Mouse (Mus musculus): Measurements from ENCODE around the gene Gm49321.

Gene Gm49321

GRCm38 (mm10) chr12:73949318-73950058, 12.0 kb downstream of the Gm49321 start:
- peak; percentile 60 for DNase-seq (ENCODE audit: low spot score in 2 of 2)

GRCm38 (mm10) chr12:73952879-73953278, 15.4 kb downstream of the Gm49321 start:
- no peak for DNase-seq (ENCODE audit: low spot score in 2 of 2)

GRCm38 (mm10) chr12:73953420-73954186, 16.1 kb downstream of the Gm49321 start:
- no peak for DNase-seq (ENCODE audit: low spot score in 2 of 2)

GRCm38 (mm10) chr12:73954785-73955184, 17.3 kb downstream of the Gm49321 start:
- no peak for DNase-seq (ENCODE audit: low spot score in 2 of 2)

- DNase-seq (ENCODE audit: low spot score in 2 of 2): peak in 1 of 2 experiments; percentile 61
Measured at GRCm38 (mm10) chr12:73957676-73958075, 20.2 kb downstream of the Gm49321 start.

GRCm38 (mm10) chr12:73958830-73959229, 21.4 kb downstream of the Gm49321 start:
- no peak for DNase-seq (ENCODE audit: low spot score in 2 of 2)

GRCm38 (mm10) chr12:73964291-73965281, 27.1 kb downstream of the Gm49321 start, which contains the start of gene Snapc1:
Gene Snapc1 (plus strand): TSS chr12:73964481.
- peak; percentile 96 to 99 for DNase-seq (ENCODE audit: low spot score in 2 of 2)

- no peak for DNase-seq (ENCODE audit: low spot score in 2 of 2)
Measured at GRCm38 (mm10) chr12:73969142-73969541, 31.7 kb downstream of the Gm49321 start.

- DNase-seq (ENCODE audit: low spot score in 2 of 2): no peak
Measured at GRCm38 (mm10) chr12:73974584-73974983, 37.1 kb downstream of the Gm49321 start.

GRCm38 (mm10) chr12:73978144-73978543, 40.7 kb downstream of the Gm49321 start:
- DNase-seq (ENCODE audit: low spot score in 2 of 2): no peak

GRCm38 (mm10) chr12:73979667-73980066, 42.2 kb downstream of the Gm49321 start:
- no peak for DNase-seq (ENCODE audit: low spot score in 2 of 2)

- DNase-seq (ENCODE audit: low spot score in 2 of 2): peak; percentile 75 to 76
Measured at GRCm38 (mm10) chr12:73982533-73982932, 45.1 kb downstream of the Gm49321 start.

- DNase-seq (ENCODE audit: low spot score in 2 of 2): no peak
Measured at GRCm38 (mm10) chr12:73986299-73986698, 48.8 kb downstream of the Gm49321 start.

- DNase-seq (ENCODE audit: low spot score in 2 of 2): no peak
Measured at GRCm38 (mm10) chr12:73988393-73989008, 51.0 kb downstream of the Gm49321 start.

- DNase-seq (ENCODE audit: low spot score in 2 of 2): no peak
Measured at GRCm38 (mm10) chr12:73989594-73989993, 52.1 kb downstream of the Gm49321 start.

GRCm38 (mm10) chr12:73996906-73997296, 59.4 kb downstream of the Gm49321 start:
- DNase-seq (ENCODE audit: low spot score in 2 of 2): no peak

- DNase-seq (ENCODE audit: low spot score in 2 of 2): peak; percentile 53 to 66
Measured at GRCm38 (mm10) chr12:73997297-73998127, 60.1 kb downstream of the Gm49321 start, which contains the start of gene Syt16. Gene Syt16 (plus strand): TSS chr12:73997661.

- DNase-seq (ENCODE audit: low spot score in 2 of 2): no peak
Measured at GRCm38 (mm10) chr12:73998128-73998456, 60.6 kb downstream of the Gm49321 start.

GRCm38 (mm10) chr12:74002449-74002848, 65.0 kb downstream of the Gm49321 start:
- no peak for DNase-seq (ENCODE audit: low spot score in 2 of 2)

GRCm38 (mm10) chr12:74009448-74009911, 72.0 kb downstream of the Gm49321 start:
- peak; percentile 68 to 70 for DNase-seq (ENCODE audit: low spot score in 2 of 2)
